Mouse (Mus musculus) lung, adult 2 months (tissue): ENCODE results near the gene Prpsap1.

Source experiments
- CTCF ChIP-seq: fragments of 200-500 bp; IDR thresholded peaks from 2 replicates; pipeline ENCODE4 v1.5.1; 2011; ENCODE audit warnings: mild to moderate bottlenecking, low read length, control low read depth; ENCODE audit not compliant: insufficient read depth
- POLR2A ChIP-seq: fragments of 200-500 bp; IDR thresholded peaks from 2 replicates; pipeline ENCODE4 v1.6.1; 2011; ENCODE audit warnings: low read depth, mild to moderate bottlenecking, control low read depth, low read length, borderline replicate concordance; ENCODE audit errors: extremely low read depth

- TF ChIP-seq POLR2A, result no peak
- TF ChIP-seq CTCF, result no peak
Observed at GRCm38 (mm10) chr11:116523699-116524189, 29.7 kb upstream of the Prpsap1 start.
